Mouse (Mus musculus) E14TG2a.4 (cell line): ENCODE results near the gene Rrnad1.

Experiments
- CTCF ChIP-seq: conservative IDR thresholded peaks from 2 replicates; pipeline ENCODE4 v1.5.1; 2014; ENCODE audit warnings: low read length
- NANOG ChIP-seq: IDR thresholded peaks from 2 replicates; pipeline ENCODE4 v1.6.1; 2014; ENCODE audit warnings: borderline replicate concordance, low read length, mixed read lengths
- POU5F1 ChIP-seq: IDR thresholded peaks from 2 replicates; pipeline ENCODE4 v1.6.1; 2014; ENCODE audit warnings: low read length, borderline replicate concordance

GRCm38 (mm10) chr3:87942471-87942870 is 12.0 kb upstream of the Rrnad1 start:
- no peak for TF ChIP-seq CTCF
- no peak for TF ChIP-seq POU5F1
- TF ChIP-seq NANOG, result no peak
